Mouse (Mus musculus) bone marrow macrophage, adult 2 months (primary cell): Measurements from ENCODE around the gene Apoc2.

Experiments
- CTCF ChIP-seq: IDR thresholded peaks from 2 replicates; pipeline ENCODE4 v1.5.1; 2012; ENCODE audit warnings: low read depth, mild to moderate bottlenecking, low read length, moderate library complexity
- POLR2A ChIP-seq: IDR thresholded peaks from 2 replicates; pipeline ENCODE4 v1.6.1; 2012; ENCODE audit warnings: mild to moderate bottlenecking, low read depth, low read length, borderline replicate concordance

- TF ChIP-seq CTCF (no peak), POLR2A (no peak)
Measured at GRCm38 (mm10) chr7:19664955-19665841, 12.5 kb downstream of the Apoc2 start, which contains the start of gene Clptm1.
